Mouse (Mus musculus) ZHBTc4 (cell line): ENCODE results near the gene Chrdl2.
"Not testable (repeated sequence)": the region's sequence is repeated elsewhere in the genome, so short reads cannot be mapped to it uniquely, and the experiment has no call there.

Source experiments
- DNase-seq: peaks from one replicate; pipeline ENCODE4 v3.0.0-alpha.2; 2011; ENCODE audit warnings: low read depth, low spot score

Gene Chrdl2

GRCm38 (mm10) chr7:100005790-100006189 is at the start of gene Chrdl2:
Gene Chrdl2, plus strand, starts transcription at chr7:100006172.
- peak; percentile 70 for DNase-seq

- DNase-seq: no peak
Measured at GRCm38 (mm10) chr7:99957226-99957965, 48.6 kb upstream of the Chrdl2 start.

- not testable (repeated sequence) for DNase-seq
Measured at GRCm38 (mm10) chr7:99960571-99960970, 45.4 kb upstream of the Chrdl2 start.

- DNase-seq: no peak
Measured at GRCm38 (mm10) chr7:99961518-99961917, 44.5 kb upstream of the Chrdl2 start.

- no peak for DNase-seq
Measured at GRCm38 (mm10) chr7:99962536-99963236, 43.3 kb upstream of the Chrdl2 start.

- DNase-seq: no peak
Measured at GRCm38 (mm10) chr7:99963237-99963860, 42.6 kb upstream of the Chrdl2 start.

GRCm38 (mm10) chr7:99965020-99965841 is 40.7 kb upstream of the Chrdl2 start:
- no peak for DNase-seq

- no peak for DNase-seq
Measured at GRCm38 (mm10) chr7:99966011-99966721, 39.8 kb upstream of the Chrdl2 start.

- DNase-seq: no peak
Measured at GRCm38 (mm10) chr7:99969151-99969550, 36.8 kb upstream of the Chrdl2 start.

GRCm38 (mm10) chr7:99971926-99972325 is 34.0 kb upstream of the Chrdl2 start:
- DNase-seq: no peak

GRCm38 (mm10) chr7:99972912-99973311 is 33.1 kb upstream of the Chrdl2 start:
- DNase-seq: not testable (repeated sequence)

- DNase-seq: no peak
Measured at GRCm38 (mm10) chr7:99974208-99974970, 31.6 kb upstream of the Chrdl2 start.

- peak; percentile 63 for DNase-seq
Measured at GRCm38 (mm10) chr7:99975819-99976575, 30.0 kb upstream of the Chrdl2 start.

- no peak for DNase-seq
Measured at GRCm38 (mm10) chr7:99978041-99978440, 27.9 kb upstream of the Chrdl2 start.

GRCm38 (mm10) chr7:99979081-99979480 is 26.9 kb upstream of the Chrdl2 start:
- DNase-seq: no peak

GRCm38 (mm10) chr7:99979546-99980131 is 26.3 kb upstream of the Chrdl2 start:
- DNase-seq: peak; percentile 77

GRCm38 (mm10) chr7:99980132-99980591 is 25.8 kb upstream of the Chrdl2 start, which contains the start of gene Rnf169:
Gene Rnf169, minus strand, starts transcription at chr7:99980448.
- DNase-seq: peak; percentile 94

GRCm38 (mm10) chr7:99981311-99981710 is 24.7 kb upstream of the Chrdl2 start:
- DNase-seq: peak; percentile 84
